Mouse (Mus musculus): Measurements from ENCODE around the gene Idh2. TPM values are rescaled to one million over a fixed set of nuclear protein-coding genes. Genes with fewer than 3 reads are reported as not detected.

Gene Idh2
- total RNA-seq, 1 experiment: 108 TPM

- no peak for DNase-seq (ENCODE audit: low read depth, low spot score)
- TF ChIP-seq ZC3H11A (IDR thresholded peaks at IDR 0.05; ENCODE audit: borderline replicate concordance, low read depth, low read length) (no peak), CHD2 (IDR thresholded peaks at IDR 0.05; ENCODE audit: low read depth, low read length) (no peak), HCFC1 (IDR thresholded peaks at IDR 0.05; ENCODE audit: borderline replicate concordance, insufficient read depth, low read length) (no peak), ZNF384 (IDR thresholded peaks at IDR 0.05; ENCODE audit: low read depth, low read length) (no peak), MAFK (IDR thresholded peaks at IDR 0.05; ENCODE audit: insufficient read depth, low read depth, low read length) (no peak)
- Histone ChIP-seq H3K4me3 (ENCODE audit: insufficient read depth in 1 of 2, low read depth in 1 of 2, low read length in 2 of 2, poor library complexity in 1 of 2, severe bottlenecking in 1 of 2) (no peak overlapping the region), H3K9ac (ENCODE audit: insufficient read depth, low read depth, low read length, poor library complexity, severe bottlenecking) (no peak overlapping the region), H3K9me3 (ENCODE audit: control insufficient read depth, insufficient read depth, low read depth, low read length) (no peaks in the 10 kb centered on the region), H3K27ac (ENCODE audit: insufficient read depth, low read depth, low read length, poor library complexity, severe bottlenecking) (no peak overlapping the region), H3K4me1 (ENCODE audit: control insufficient read depth in 2 of 2, insufficient read depth in 2 of 2, low read length in 2 of 2, poor library complexity in 1 of 2) (peaks cover 15 to 39% of the 10 kb centered on the region in 2 experiments), H3K36me3 (ENCODE audit: control insufficient read depth, insufficient read depth, low read length, poor library complexity, severe bottlenecking) (peaks cover 22% of the 10 kb centered on the region)
- in situ Hi-C loops (cut with MboI; ENCODE audit: low sequenced_read_pairs in 2 of 2, unreplicated experiment in 2 of 2): no loop called here
These were observed 37.4 kb downstream of the Idh2 start for GRCm38 (mm10) chr7:80077801-80078200.

GRCm38 (mm10) chr7:80076961-80077716 lies 38.1 kb downstream of the Idh2 start:
- no peak for DNase-seq (ENCODE audit: low read depth, low spot score)
- no peak overlapping the region for H3K27ac ChIP-seq (ENCODE audit: insufficient read depth, low read depth, low read length, poor library complexity, severe bottlenecking)
- peaks cover 22% of the 10 kb centered on the region for H3K36me3 ChIP-seq (ENCODE audit: control insufficient read depth, insufficient read depth, low read length, poor library complexity, severe bottlenecking)
- no peaks in the 10 kb centered on the region for H3K9me3 ChIP-seq (ENCODE audit: control insufficient read depth, insufficient read depth, low read depth, low read length)
- in situ Hi-C loops (cut with MboI; ENCODE audit: low sequenced_read_pairs in 2 of 2, unreplicated experiment in 2 of 2): no loop called here
- H3K4me3 ChIP-seq (ENCODE audit: insufficient read depth in 1 of 2, low read depth in 1 of 2, low read length in 2 of 2, poor library complexity in 1 of 2, severe bottlenecking in 1 of 2): no peak overlapping the region
- peaks cover 15 to 42% of the 10 kb centered on the region in 2 experiments for H3K4me1 ChIP-seq (ENCODE audit: control insufficient read depth in 2 of 2, insufficient read depth in 2 of 2, low read length in 2 of 2, poor library complexity in 1 of 2)
- no peak overlapping the region for H3K9ac ChIP-seq (ENCODE audit: insufficient read depth, low read depth, low read length, poor library complexity, severe bottlenecking)
- no peak for TF ChIP-seq CHD2 (IDR thresholded peaks at IDR 0.05; ENCODE audit: low read depth, low read length)
- TF ChIP-seq HCFC1 (IDR thresholded peaks at IDR 0.05; ENCODE audit: borderline replicate concordance, insufficient read depth, low read length): no peak
- no peak for TF ChIP-seq ZC3H11A (IDR thresholded peaks at IDR 0.05; ENCODE audit: borderline replicate concordance, low read depth, low read length)
- TF ChIP-seq MAFK (IDR thresholded peaks at IDR 0.05; ENCODE audit: insufficient read depth, low read depth, low read length): no peak
- TF ChIP-seq ZNF384 (IDR thresholded peaks at IDR 0.05; ENCODE audit: low read depth, low read length): no peak

GRCm38 (mm10) chr7:80075946-80076583 lies 39.1 kb downstream of the Idh2 start:
- TF ChIP-seq CHD2 (IDR thresholded peaks at IDR 0.05; ENCODE audit: low read depth, low read length) (no peak), ZC3H11A (IDR thresholded peaks at IDR 0.05; ENCODE audit: borderline replicate concordance, low read depth, low read length) (no peak), HCFC1 (IDR thresholded peaks at IDR 0.05; ENCODE audit: borderline replicate concordance, insufficient read depth, low read length) (no peak), MAFK (IDR thresholded peaks at IDR 0.05; ENCODE audit: insufficient read depth, low read depth, low read length) (no peak), ZNF384 (IDR thresholded peaks at IDR 0.05; ENCODE audit: low read depth, low read length) (no peak)
- peaks cover 15 to 40% of the 10 kb centered on the region in 2 experiments for H3K4me1 ChIP-seq (ENCODE audit: control insufficient read depth in 2 of 2, insufficient read depth in 2 of 2, low read length in 2 of 2, poor library complexity in 1 of 2)
- H3K36me3 ChIP-seq (ENCODE audit: control insufficient read depth, insufficient read depth, low read length, poor library complexity, severe bottlenecking): peaks cover 17% of the 10 kb centered on the region; the same call in 1 of the 2 replicates
- H3K4me3 ChIP-seq (ENCODE audit: insufficient read depth in 1 of 2, low read depth in 1 of 2, low read length in 2 of 2, poor library complexity in 1 of 2, severe bottlenecking in 1 of 2): no peak overlapping the region
- no peak for DNase-seq (ENCODE audit: low read depth, low spot score)
- in situ Hi-C loops (cut with MboI; ENCODE audit: low sequenced_read_pairs in 2 of 2, unreplicated experiment in 2 of 2): no loop called here
- H3K9ac ChIP-seq (ENCODE audit: insufficient read depth, low read depth, low read length, poor library complexity, severe bottlenecking): no peak overlapping the region
- H3K27ac ChIP-seq (ENCODE audit: insufficient read depth, low read depth, low read length, poor library complexity, severe bottlenecking): no peak overlapping the region
- H3K9me3 ChIP-seq (ENCODE audit: control insufficient read depth, insufficient read depth, low read depth, low read length): no peaks in the 10 kb centered on the region

- Histone ChIP-seq H3K4me1 (ENCODE audit: control insufficient read depth in 2 of 2, insufficient read depth in 2 of 2, low read length in 2 of 2, poor library complexity in 1 of 2) (peaks cover 13 to 42% of the 10 kb centered on the region in 2 experiments), H3K9ac (ENCODE audit: insufficient read depth, low read depth, low read length, poor library complexity, severe bottlenecking) (no peak overlapping the region), H3K27ac (ENCODE audit: insufficient read depth, low read depth, low read length, poor library complexity, severe bottlenecking) (no peak overlapping the region), H3K36me3 (ENCODE audit: control insufficient read depth, insufficient read depth, low read length, poor library complexity, severe bottlenecking) (peaks cover 19% of the 10 kb centered on the region; the same call in 1 of the 2 replicates), H3K4me3 (ENCODE audit: insufficient read depth in 1 of 2, low read depth in 1 of 2, low read length in 2 of 2, poor library complexity in 1 of 2, severe bottlenecking in 1 of 2) (no peak overlapping the region), H3K9me3 (ENCODE audit: control insufficient read depth, insufficient read depth, low read depth, low read length) (no peaks in the 10 kb centered on the region)
- no peak for TF ChIP-seq HCFC1 (IDR thresholded peaks at IDR 0.05; ENCODE audit: borderline replicate concordance, insufficient read depth, low read length)
- no peak for DNase-seq (ENCODE audit: low read depth, low spot score)
- in situ Hi-C loops (cut with MboI; ENCODE audit: low sequenced_read_pairs in 2 of 2, unreplicated experiment in 2 of 2): no loop called here
These were observed 40.2 kb downstream of the Idh2 start for GRCm38 (mm10) chr7:80074921-80075441.
